Mouse (Mus musculus) C2C12 (cell line): ENCODE measurements around the gene Olfr466. TPM values are rescaled to one million over a fixed set of nuclear protein-coding genes. Genes with fewer than 3 reads are reported as not detected.

ENCODE experiments used
- H3K27me3 ChIP-seq: one replicate; pipeline ENCODE4 v1.6.1; 2011; ENCODE audit not compliant: control insufficient read depth, insufficient read depth, insufficient read length
- H3K36me3 ChIP-seq: one replicate; pipeline ENCODE4 v1.6.1; 2011; ENCODE audit not compliant: control insufficient read depth, insufficient read depth
- H3K4me3 ChIP-seq: one replicate; pipeline ENCODE4 v1.5.1; 2011; ENCODE audit warnings: mild to moderate bottlenecking, control low read depth; ENCODE audit not compliant: poor library complexity, insufficient read depth, severe bottlenecking
- H3K79me2 ChIP-seq: one replicate; pipeline ENCODE4 v1.6.1; 2011; ENCODE audit not compliant: control insufficient read depth, insufficient read depth
- H3K79me3 ChIP-seq: one replicate; pipeline ENCODE4 v1.6.1; 2011; ENCODE audit warnings: low read depth, control low read depth
- H3ac ChIP-seq: one replicate; pipeline ENCODE3; 2011; ENCODE audit warnings: low read depth; ENCODE audit not compliant: control insufficient read depth, insufficient read length
- CEBPB ChIP-seq: IDR thresholded peaks from one replicate; pipeline ENCODE4 v1.6.1; 2011; ENCODE audit warnings: low read depth, mild to moderate bottlenecking, control low read depth, moderate library complexity
- CTCF ChIP-seq: IDR thresholded peaks from one replicate; pipeline ENCODE4 v1.5.1; 2011; ENCODE audit not compliant: control insufficient read depth, insufficient read depth, insufficient read length
- FOSL1 ChIP-seq: IDR thresholded peaks from one replicate; pipeline ENCODE4 v1.8.0; 2011; ENCODE audit warnings: mild to moderate bottlenecking, low read length; ENCODE audit not compliant: poor library complexity, insufficient read depth, severe bottlenecking
- MAX ChIP-seq: IDR thresholded peaks from one replicate; pipeline ENCODE4 v1.6.1; 2011; ENCODE audit warnings: mild to moderate bottlenecking, control low read depth
- MYOD1 ChIP-seq: IDR thresholded peaks from one replicate; pipeline ENCODE4 v1.6.1; 2011; ENCODE audit warnings: low read depth; ENCODE audit not compliant: control insufficient read depth, insufficient read length
- MYOG ChIP-seq: IDR thresholded peaks from one replicate; pipeline ENCODE4 v1.6.1; 2011; ENCODE audit not compliant: control insufficient read depth, insufficient read length; ENCODE audit errors: extremely low read depth
- USF1 ChIP-seq: IDR thresholded peaks from one replicate; pipeline ENCODE4 v1.6.1; 2011; ENCODE audit warnings: low read depth, mild to moderate bottlenecking, control low read depth, moderate library complexity
- long read RNA-seq, 2 experiments: library from polyadenylated mRNA; unstranded; transcript quantifications; one replicate each; pipeline ENCODE4 v2.0.0; 2019 to 2020
- polyA plus RNA-seq: library from polyadenylated mRNA; unstranded; fragments of >200 nt; fragmentation: generic; extraction: Trizol; gene quantifications from one replicate; pipeline ENCODE4 v1.2.1, GENCODE M21; 2012; ENCODE audit warnings: missing spikeins

Olfr466 gene
- polyA plus RNA-seq: not detected
- long read RNA-seq, experiment 1: 0 reads
- long read RNA-seq, experiment 2: 0 reads

GRCm38 (mm10) chr13:65149940-65150339 lies at the start of gene Olfr466:
TSS of gene Olfr466 (plus strand) at chr13:65150240.
- H3K4me3 ChIP-seq: no peak within 1 kb of the TSS
- H3K79me2 ChIP-seq: no peaks in the 10 kb centered on the region
- no peak within 1 kb of the TSS for H3ac ChIP-seq
- no peaks in the 10 kb centered on the region for H3K79me3 ChIP-seq
- H3K36me3 ChIP-seq: no peaks in the 10 kb centered on the region
- TF ChIP-seq MYOD1 (no peak), MYOG (no peak), CTCF (no peak), MAX (no peak), CEBPB (no peak), FOSL1 (no peak), USF1 (no peak)
- H3K27me3 ChIP-seq: no peaks in the 10 kb centered on the region

- Histone ChIP-seq H3K36me3 (no peaks in the 10 kb centered on the region), H3ac (no peak overlapping the region), H3K79me3 (peaks cover 55% of the 10 kb centered on the region), H3K27me3 (no peaks in the 10 kb centered on the region), H3K79me2 (peaks cover 76% of the 10 kb centered on the region), H3K4me3 (no peak overlapping the region)
- TF ChIP-seq CEBPB (no peak), MAX (no peak), USF1 (no peak), CTCF (no peak), FOSL1 (no peak)
These were observed 49.4 kb upstream of the Olfr466 start for GRCm38 (mm10) chr13:65100678-65101077.

DNA sequence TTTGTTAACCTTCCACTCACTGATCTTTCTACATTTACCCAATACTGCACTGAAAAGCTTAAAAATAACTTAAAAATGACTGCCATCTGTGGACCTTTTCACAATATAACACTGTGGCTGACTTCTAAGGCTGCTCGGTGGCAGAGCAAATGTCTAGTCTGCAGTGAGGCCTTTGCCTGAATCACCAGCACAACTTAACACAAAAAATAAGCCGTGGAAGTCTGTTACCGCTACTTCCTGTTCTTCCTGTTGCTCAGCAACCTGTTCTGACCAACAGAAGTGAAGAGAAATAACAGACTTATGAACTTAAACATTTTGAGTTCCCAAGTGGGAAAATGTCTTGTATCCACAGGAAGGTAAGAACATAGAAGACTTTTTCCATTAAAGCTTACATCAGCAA lies 48.8 kb upstream of the Olfr466 start:
- H3K27me3 ChIP-seq: no peaks in the 10 kb centered on the region
- peaks cover 60% of the 10 kb centered on the region for H3K79me3 ChIP-seq
- no peaks in the 10 kb centered on the region for H3K36me3 ChIP-seq
- peaks cover 80% of the 10 kb centered on the region for H3K79me2 ChIP-seq
- no peak overlapping the region for H3ac ChIP-seq
- no peak overlapping the region for H3K4me3 ChIP-seq
- TF ChIP-seq CEBPB (no peak), MAX (no peak), FOSL1 (no peak), USF1 (no peak), CTCF (no peak), MYOG (no peak), MYOD1 (no peak)

DNA sequence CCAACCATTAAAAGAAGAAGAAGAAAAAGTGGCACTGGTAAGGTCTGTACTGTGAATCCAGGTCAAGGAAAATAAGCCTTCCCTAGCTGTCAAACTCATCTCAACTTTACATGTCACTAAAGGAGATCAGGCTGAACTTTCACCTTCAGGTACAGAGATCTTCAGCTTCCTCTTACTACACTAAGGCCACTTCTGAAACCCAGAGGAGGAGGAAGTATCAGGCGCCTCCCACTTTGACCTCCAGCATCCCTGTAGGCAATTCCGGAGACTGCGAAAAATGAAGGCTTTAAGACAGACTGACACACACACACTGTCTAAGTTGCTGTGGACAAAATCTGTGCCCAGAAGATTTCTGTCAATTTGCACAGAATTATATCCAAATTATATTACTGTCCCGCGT lies 38.1 kb upstream of the Olfr466 start:
- no peak for TF ChIP-seq MYOG
- peaks cover 41% of the 10 kb centered on the region for H3K79me3 ChIP-seq
- H3K4me3 ChIP-seq: peak overlapping the region; percentile 69
- no peaks in the 10 kb centered on the region for H3K27me3 ChIP-seq
- no peak overlapping the region for H3ac ChIP-seq
- H3K36me3 ChIP-seq: no peaks in the 10 kb centered on the region
- H3K79me2 ChIP-seq: peaks cover 54% of the 10 kb centered on the region

DNA sequence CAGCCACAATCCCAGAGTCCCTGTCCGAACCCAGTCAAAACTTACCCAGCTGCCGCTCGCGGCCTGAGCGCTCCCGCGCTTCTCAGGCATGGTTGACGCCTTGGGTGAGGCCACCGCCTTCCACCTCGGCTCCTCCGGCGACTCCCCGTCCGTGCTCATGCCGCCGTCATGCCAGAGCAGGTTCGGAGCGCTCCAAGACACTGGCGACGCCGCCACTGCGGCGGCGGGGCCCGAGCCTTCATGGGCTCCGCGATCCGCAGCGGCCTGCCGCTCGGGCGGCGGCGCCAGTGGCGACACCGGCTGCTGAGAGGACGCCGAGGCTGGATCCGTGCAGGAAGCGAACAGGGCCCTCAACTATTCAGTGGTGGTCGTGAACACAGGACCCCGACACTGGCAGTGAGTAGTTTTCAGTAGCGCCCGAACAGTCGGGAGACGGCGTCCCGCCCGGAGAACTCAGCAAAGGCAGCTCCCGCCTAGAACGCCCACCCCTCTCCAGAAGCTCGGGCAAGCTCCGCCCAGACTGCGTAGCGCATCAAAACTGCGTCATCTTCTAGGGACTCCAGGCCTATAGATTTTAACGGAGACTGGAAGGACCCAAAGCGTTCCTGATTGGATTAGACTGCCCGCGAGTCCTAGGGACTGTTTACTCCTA lies 37.5 kb upstream of the Olfr466 start, which contains the start of gene Mfsd14b:
Mfsd14b (minus strand) TSS at position 517 of the 652 bp plus-strand sequence.
- Histone ChIP-seq H3K27me3 (no peaks in the 10 kb centered on the region), H3ac (peak within 1 kb of the TSS; percentile 86), H3K79me2 (peaks cover 47% of the 10 kb centered on the region), H3K4me3 (peak within 1 kb of the TSS; percentile 69), H3K36me3 (no peaks in the 10 kb centered on the region), H3K79me3 (peaks cover 40% of the 10 kb centered on the region)
- TF ChIP-seq MAX (peak; percentile 27), USF1 (no peak), CTCF (no peak), MYOD1 (no peak), MYOG (no peak), FOSL1 (no peak), CEBPB (no peak)

- Histone ChIP-seq H3K27me3 (no peaks in the 10 kb centered on the region), H3K36me3 (no peaks in the 10 kb centered on the region), H3ac (no peak overlapping the region), H3K79me3 (peaks cover 33% of the 10 kb centered on the region), H3K79me2 (peaks cover 41% of the 10 kb centered on the region), H3K4me3 (peak overlapping the region; percentile 69)
- TF ChIP-seq FOSL1 (no peak), MYOG (no peak), USF1 (no peak), MYOD1 (no peak), CEBPB (no peak), CTCF (no peak), MAX (no peak)
These were observed 36.8 kb upstream of the Olfr466 start for GRCm38 (mm10) chr13:65113239-65113638.
